Mouse (Mus musculus) liver, adult 2 months (tissue): Measurements from ENCODE around the gene Btbd35f12. TPM values are rescaled to one million over a fixed set of nuclear protein-coding genes. Genes with fewer than 3 reads are reported as not detected.
"Not testable (repeated sequence)": the region's sequence is repeated elsewhere in the genome, so short reads cannot be mapped to it uniquely, and the experiment has no call there.

ENCODE experiments used
- DNase-seq: peaks from one replicate; pipeline ENCODE4 v3.0.0-alpha.2; 2011; ENCODE audit warnings: low read depth, low spot score; ENCODE audit errors: extremely low read depth
- H3K27ac ChIP-seq: fragments of 200-500 bp; replicated peaks from 2 replicates; pipeline ENCODE4 v1.5.1; 2012; ENCODE audit warnings: low read depth, mild to moderate bottlenecking, control low read depth, inconsistent platforms, low read length; ENCODE audit not compliant: insufficient read depth
- H3K27me3 ChIP-seq: fragments of 200-500 bp; 2 replicates; pipeline ENCODE4 v1.6.1; 2012; ENCODE audit warnings: mild to moderate bottlenecking, moderate library complexity, low read length, inconsistent platforms; ENCODE audit not compliant: control insufficient read depth, insufficient read depth
- H3K36me3 ChIP-seq: fragments of 200-500 bp; 2 replicates; pipeline ENCODE4 v1.6.1; 2012; ENCODE audit warnings: low read length, inconsistent platforms; ENCODE audit not compliant: control insufficient read depth, insufficient read depth
- H3K4me1 ChIP-seq: fragments of 200-500 bp; 2 replicates; pipeline ENCODE4 v1.6.1; 2011; ENCODE audit warnings: low read length; ENCODE audit not compliant: control insufficient read depth, insufficient read depth
- H3K4me3 ChIP-seq: fragments of 200-500 bp; 2 replicates; pipeline ENCODE4 v1.5.1; 2011; ENCODE audit warnings: low read depth, mild to moderate bottlenecking, control low read depth, low read length, moderate library complexity; ENCODE audit not compliant: insufficient read depth
- H3K79me2 ChIP-seq: fragments of 200-500 bp; 2 replicates; pipeline ENCODE4 v1.6.1; 2012; ENCODE audit warnings: inconsistent platforms, mild to moderate bottlenecking, low read length, moderate library complexity; ENCODE audit not compliant: control insufficient read depth, insufficient read depth
- H3K9ac ChIP-seq: fragments of 200-500 bp; 2 replicates; pipeline ENCODE4 v1.6.1; 2012; ENCODE audit warnings: low read depth, mild to moderate bottlenecking, control low read depth, inconsistent platforms, low read length
- WGBS: fragments of 180-500 bp; shearing (Covaris S2); methylation state at CpG from one replicate; pipeline ENCODE4 v1.1.7; 2018; 5-methylcytosine and 5-hydroxymethylcytosine counted together
- polyA plus RNA-seq: library from polyadenylated mRNA; depleted of rRNA; stranded (reverse); fragments of >200 nt; gene quantifications from 2 replicates; pipeline ENCODE4 v1.2.3, GENCODE M21; 2012; rRNA removed
- total RNA-seq: library from RNA; depleted of rRNA; stranded (reverse); fragments of >200 nt; gene quantifications from 2 replicates; pipeline ENCODE4 v1.2.3, GENCODE M21; 2014; rRNA removed

The Btbd35f12 gene
- total RNA-seq = not detected in 2 replicates
- polyA plus RNA-seq = not detected in 2 replicates

- H3K79me2 ChIP-seq, DNase-seq, H3K4me1 ChIP-seq, H3K9ac ChIP-seq, H3K4me3 ChIP-seq, H3K27me3 ChIP-seq, H3K27ac ChIP-seq, H3K36me3 ChIP-seq: not testable (repeated sequence)
- no CpG with 5 or more reads among the region's 3 CpGs for WGBS
Measured at GRCm38 (mm10) chrX:33313079-33313478, at the start of gene Btbd35f12. TSS of gene Btbd35f12 (plus strand) at chrX:33313379.

DNA sequence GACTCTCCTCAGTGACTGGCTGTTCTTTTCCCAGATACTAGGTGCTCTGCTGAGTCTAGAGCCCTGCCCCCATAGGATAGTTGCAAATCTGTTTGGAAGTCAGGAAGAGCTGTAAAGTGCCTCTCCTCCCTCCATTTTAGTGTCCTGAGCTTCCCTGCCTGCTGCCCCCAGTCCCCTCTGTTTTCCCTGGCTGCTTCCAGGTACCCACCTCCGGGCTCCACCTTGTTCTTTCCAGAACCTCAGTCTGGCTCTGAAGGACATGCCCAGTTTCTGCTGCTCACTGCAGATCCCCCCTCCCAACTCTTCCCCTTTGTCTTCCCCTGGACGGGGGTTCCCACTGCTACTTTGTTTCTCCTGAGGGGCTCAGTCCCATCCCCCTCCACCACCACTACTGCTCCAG, 40.1 kb downstream of the Btbd35f12 start:
- H3K9ac ChIP-seq, H3K4me3 ChIP-seq, H3K36me3 ChIP-seq, H3K27me3 ChIP-seq, H3K79me2 ChIP-seq, H3K27ac ChIP-seq, DNase-seq, H3K4me1 ChIP-seq: not testable (repeated sequence)
- WGBS = 75% methylated on average over 2 of the region's 2 CpGs

Other genes starting within 250 kb of the Btbd35f12 start
- not detected in 2 replicates for gene Spin2-ps6, start 78.5 kb upstream of the Btbd35f12 start, total RNA-seq
- not detected in 2 replicates for gene Spin2-ps6, start 78.5 kb upstream of the Btbd35f12 start, polyA plus RNA-seq